Mouse (Mus musculus): Measurements from ENCODE around the gene Pde11a. TPM values are rescaled to one million over a fixed set of nuclear protein-coding genes. Genes with fewer than 3 reads are reported as not detected.

The Pde11a gene
- total RNA-seq, 2 experiments from 2014 or later: 3.7 to 4.6 TPM

DNA sequence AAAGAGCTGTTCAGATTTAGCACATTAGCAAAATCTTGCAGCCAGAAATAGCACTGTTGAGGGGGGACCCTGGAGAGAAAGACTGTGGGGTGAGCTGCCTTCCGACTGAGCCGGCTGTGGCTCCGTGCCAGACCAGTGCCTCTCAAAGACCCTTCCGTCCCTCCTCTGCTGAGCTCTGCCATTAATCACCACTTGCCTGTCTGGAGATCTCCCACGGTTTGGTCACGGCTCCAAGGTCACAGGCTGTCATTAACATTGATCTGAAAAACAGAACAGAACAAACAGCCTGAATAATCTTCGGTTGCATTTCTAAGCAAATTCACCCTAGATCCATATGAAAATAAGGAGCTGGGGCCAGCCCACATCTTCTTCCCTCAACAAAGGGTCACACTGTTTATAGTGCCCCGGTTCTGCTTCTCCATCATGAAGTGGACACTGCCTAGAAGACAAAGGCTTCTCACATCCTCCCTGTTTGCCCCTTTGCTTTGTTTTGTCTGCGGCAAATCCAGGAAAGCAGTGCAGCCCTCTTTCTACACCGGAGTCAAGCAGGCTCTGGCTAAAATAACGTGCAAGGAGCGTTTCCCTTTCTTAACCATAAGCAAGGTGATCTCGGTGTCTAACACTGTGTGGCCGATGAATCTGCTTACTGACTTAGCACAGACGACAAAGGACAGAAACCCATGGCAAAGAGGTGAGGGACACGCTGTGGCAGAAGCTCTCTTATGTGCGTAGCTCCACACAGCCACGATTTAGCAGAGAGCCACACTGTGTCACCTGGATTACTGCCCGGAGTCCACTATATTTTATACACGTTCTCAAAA, 309.3 kb downstream of the Pde11a start:
- intact Hi-C loops (cut with DNase I): loop anchor here (5.0 kb wide), 1 partner anchor 43 kb away; no protein-coding TSS in a partner anchor
- DNase-seq (ENCODE audit: low spot score in 2 of 2): peak; percentile 31 to 33

DNA sequence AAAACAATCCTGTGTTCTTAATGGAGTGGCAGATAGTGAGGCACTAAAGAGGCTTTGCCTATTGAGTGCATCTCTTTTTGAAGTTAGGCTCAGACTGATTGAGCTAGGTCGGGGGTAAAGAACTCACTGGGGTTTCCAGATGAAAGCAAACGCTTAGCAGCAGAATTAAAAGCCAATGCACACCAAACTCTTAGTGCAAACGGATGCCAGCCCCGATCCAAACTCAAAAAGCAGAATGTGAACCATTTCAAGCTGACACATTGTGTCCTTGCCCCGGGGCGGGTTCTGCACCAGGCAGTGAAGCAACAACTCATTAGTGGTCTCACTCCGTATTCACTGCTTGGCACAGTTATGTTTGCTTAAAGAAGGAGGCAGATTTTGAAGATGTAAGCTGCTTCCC, 321.7 kb downstream of the Pde11a start:
- DNase-seq (ENCODE audit: low spot score in 2 of 2): no peak
- intact Hi-C loops (cut with DNase I): no loop called here

- intact Hi-C loops (cut with DNase I): no loop called here
- no peak for DNase-seq (ENCODE audit: low spot score in 2 of 2)
These were observed 322.4 kb downstream of the Pde11a start for GRCm38 (mm10) chr2:76016136-76016535.

GRCm38 (mm10) chr2:76015460-76015859, 323.1 kb downstream of the Pde11a start:
- intact Hi-C loops (cut with DNase I): no loop called here
- no peak for DNase-seq (ENCODE audit: low spot score in 2 of 2)

- no peak for DNase-seq (ENCODE audit: low spot score in 2 of 2)
- intact Hi-C loops (cut with DNase I): no loop called here
These were observed 323.9 kb downstream of the Pde11a start for GRCm38 (mm10) chr2:76014659-76015058.

- intact Hi-C loops (cut with DNase I): no loop called here
- DNase-seq (ENCODE audit: low spot score in 2 of 2): no peak
These were observed 332.4 kb downstream of the Pde11a start for GRCm38 (mm10) chr2:76006194-76006593.

DNA sequence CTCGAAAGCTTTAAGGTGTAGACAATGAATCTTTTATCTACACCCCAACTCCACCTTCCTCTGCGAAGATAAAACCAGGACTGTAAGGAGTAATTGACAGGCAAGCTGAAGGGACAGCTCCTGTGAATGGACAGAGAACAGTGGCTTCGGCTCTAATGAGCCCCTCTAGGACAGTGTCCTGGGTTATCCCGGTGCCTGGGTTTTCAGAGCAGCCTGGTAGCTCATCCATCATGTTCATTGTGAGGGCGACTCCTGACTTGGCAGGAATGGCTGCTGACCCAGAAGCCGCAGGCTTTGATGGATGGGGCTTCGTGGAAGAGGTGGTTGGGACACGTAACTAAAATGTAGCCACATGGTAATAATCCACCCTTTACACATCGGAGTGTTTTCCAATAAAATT, 335.7 kb downstream of the Pde11a start:
- no peak for DNase-seq (ENCODE audit: low spot score in 2 of 2)
- intact Hi-C loops (cut with DNase I): no loop called here

GRCm38 (mm10) chr2:76001392-76001791, 337.2 kb downstream of the Pde11a start:
- intact Hi-C loops (cut with DNase I): no loop called here
- DNase-seq (ENCODE audit: low spot score in 2 of 2): peak in 1 of 2 experiments; percentile 50

- intact Hi-C loops (cut with DNase I): loop anchor here (5.0 kb wide), 1 partner anchor 58 kb away; no protein-coding TSS in a partner anchor
- no peak for DNase-seq (ENCODE audit: low spot score in 2 of 2)
These were observed 338.9 kb downstream of the Pde11a start for GRCm38 (mm10) chr2:75999636-76000035.

DNA sequence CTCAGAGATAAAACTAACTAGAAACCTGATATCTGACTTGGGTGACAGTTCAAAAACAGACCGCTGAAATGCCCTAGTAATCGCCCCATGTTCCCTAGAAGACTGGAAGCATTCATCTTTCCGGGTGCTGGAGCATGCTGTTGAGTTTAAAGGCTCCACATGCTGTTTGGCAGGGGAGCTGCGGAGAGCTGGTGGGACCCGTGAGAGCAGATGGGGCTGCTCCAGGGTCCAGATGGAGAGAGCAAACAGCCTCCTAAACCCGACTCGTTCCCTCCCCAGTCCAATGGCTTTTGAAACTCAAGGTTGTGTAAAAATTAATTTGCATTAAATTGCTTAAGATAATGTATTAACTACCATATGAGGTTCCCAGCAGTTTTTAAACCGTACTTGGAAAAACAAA, 339.9 kb downstream of the Pde11a start:
- intact Hi-C loops (cut with DNase I): loop anchor here (5.0 kb wide), 1 partner anchor 59 kb away; no protein-coding TSS in a partner anchor
- no peak for DNase-seq (ENCODE audit: low spot score in 2 of 2)

DNA sequence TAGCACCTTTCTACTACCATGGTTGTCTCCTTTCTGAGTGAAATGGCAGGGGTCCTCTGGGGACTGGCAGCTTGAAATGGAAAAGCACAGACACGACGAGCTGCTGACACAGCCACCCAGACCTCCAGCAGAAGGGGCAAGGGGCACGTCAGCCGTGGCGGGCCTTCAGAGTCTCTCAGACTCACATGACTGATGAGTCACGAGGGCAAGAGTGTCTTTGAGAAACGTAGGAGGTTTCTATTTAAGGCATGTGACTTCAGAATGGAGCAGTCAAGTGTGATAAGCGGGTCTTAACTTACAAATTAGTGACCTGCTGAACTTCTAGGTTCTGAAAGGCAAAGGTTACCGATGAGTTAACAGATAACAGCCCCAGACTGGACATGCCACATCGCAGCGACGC, 340.8 kb downstream of the Pde11a start:
- intact Hi-C loops (cut with DNase I): loop anchor here (5.0 kb wide), 1 partner anchor 60 kb away; no protein-coding TSS in a partner anchor
- no peak for DNase-seq (ENCODE audit: low spot score in 2 of 2)

DNA sequence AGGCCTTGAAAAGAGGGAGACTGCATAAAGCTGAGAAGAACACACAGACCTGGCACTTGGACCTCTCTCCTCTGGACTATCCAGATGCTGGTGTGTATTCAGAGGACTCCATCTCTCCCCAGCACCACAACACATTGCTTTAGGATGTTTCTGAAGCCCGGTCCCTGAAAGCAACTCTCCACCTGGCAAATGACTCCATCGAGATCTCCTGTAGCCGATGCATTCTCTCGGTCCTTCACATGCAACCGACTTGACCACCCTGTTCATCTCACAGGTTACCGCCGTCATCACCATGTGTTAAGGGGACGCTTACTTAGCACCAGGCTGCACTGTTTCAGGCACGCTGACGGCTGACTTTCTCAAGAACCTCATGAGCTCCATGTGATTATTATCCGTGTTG, 343.7 kb downstream of the Pde11a start:
- intact Hi-C loops (cut with DNase I): loop anchor here (5.0 kb wide), 1 partner anchor 62 kb away; no protein-coding TSS in a partner anchor
- DNase-seq (ENCODE audit: low spot score in 2 of 2): no peak

DNA sequence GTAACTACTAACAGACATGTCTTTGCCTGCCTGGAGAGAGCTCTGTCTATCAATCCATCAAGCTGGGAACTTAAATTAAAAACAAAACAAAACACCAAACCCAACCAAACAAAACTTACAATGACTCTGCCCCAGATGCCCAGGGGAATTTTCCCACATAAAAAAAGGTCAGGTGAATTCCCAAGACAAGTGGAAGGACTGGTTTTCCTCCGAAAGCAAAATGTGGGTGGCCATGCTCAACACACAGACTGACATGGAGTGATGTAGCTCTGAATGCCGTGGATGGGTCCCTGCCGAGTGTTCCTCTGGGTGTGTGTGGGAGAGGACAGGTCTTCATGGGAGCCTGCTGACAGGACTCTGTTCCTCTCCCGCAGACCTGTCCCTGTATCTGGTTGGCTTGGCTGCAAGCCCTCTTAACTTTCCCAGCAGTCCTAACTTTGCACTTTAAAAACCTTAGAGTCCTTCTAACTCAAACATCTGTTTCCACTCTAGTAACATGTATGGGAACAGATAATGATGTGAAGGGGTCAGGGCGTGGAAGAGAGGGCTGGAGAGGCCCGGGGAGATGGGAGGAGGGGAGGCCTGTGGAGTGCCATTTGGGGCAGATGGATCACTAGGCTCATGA, 346.9 kb downstream of the Pde11a start:
- intact Hi-C loops (cut with DNase I): no loop called here
- DNase-seq (ENCODE audit: low spot score in 2 of 2): no peak

DNA sequence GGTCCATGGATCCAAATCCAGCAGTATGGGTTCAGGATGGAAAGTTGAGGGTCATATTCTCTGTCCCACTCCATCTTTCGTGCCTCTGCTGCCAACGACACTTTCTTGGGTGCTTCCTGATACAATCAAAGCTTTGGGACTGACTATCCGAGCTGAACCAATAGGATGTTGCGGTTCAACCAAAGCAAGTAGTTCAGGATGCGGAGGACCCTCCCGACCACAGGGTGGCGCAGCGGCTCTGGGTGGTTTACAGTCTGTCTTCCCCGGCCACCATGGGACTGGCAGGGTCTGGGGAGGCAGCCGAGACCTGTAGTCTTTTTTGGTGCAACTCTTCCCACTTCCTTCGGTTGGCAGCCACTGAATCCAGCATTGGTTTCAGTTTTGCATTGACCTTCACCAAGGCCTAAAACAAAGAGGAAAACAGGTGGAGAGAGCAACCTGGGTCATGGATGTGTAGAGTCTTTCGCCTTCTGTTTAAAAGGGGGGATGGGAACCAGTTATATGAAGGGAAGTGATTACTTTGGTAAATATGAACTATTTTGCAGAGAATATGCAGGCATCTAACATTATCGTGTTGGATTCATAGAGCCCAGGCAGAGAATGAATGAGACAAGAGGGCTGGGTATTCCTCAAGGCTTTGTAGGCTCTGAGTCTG, 347.6 kb downstream of the Pde11a start:
- peak; percentile 27 to 31 for DNase-seq (ENCODE audit: low spot score in 2 of 2)
- intact Hi-C loops (cut with DNase I): no loop called here

GRCm38 (mm10) chr2:75989694-75990093, 348.9 kb downstream of the Pde11a start:
- intact Hi-C loops (cut with DNase I): no loop called here
- DNase-seq (ENCODE audit: low spot score in 2 of 2): no peak

- intact Hi-C loops (cut with DNase I): no loop called here
- DNase-seq (ENCODE audit: low spot score in 2 of 2): no peak
These were observed 349.7 kb downstream of the Pde11a start for GRCm38 (mm10) chr2:75988779-75989363.

DNA sequence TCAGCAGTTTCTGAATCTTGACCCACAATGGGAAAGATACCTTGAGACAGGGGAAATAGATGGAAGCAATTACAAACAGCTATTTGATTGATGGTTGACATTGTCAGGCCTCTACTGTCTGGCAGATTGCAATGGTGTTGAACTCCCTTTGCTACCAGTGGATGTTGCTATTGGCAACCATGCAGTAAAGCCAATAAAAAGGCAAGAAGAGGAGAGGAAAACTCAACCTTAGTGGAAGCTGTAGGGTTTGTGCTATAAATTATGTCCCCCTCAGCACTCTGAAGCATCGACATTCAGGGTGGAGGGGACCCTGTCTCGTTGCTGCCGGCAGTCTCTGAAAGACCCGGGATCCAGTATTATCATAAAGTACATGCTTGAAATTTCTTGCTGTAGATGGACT, 350.2 kb downstream of the Pde11a start:
- intact Hi-C loops (cut with DNase I): no loop called here
- DNase-seq (ENCODE audit: low spot score in 2 of 2): no peak

- intact Hi-C loops (cut with DNase I): no loop called here
- no peak for DNase-seq (ENCODE audit: low spot score in 2 of 2)
These were observed 350.8 kb downstream of the Pde11a start for GRCm38 (mm10) chr2:75987739-75988138.

- intact Hi-C loops (cut with DNase I): loop anchor here (2.0 kb wide), 1 partner anchor 84 kb away; no protein-coding TSS in a partner anchor
- DNase-seq (ENCODE audit: low spot score in 2 of 2): peak; percentile 58 to 65
These were observed 353.4 kb downstream of the Pde11a start for GRCm38 (mm10) chr2:75985124-75985523.

- intact Hi-C loops (cut with DNase I): loop anchor here (2.0 kb wide), 1 partner anchor 85 kb away; no protein-coding TSS in a partner anchor
- no peak for DNase-seq (ENCODE audit: low spot score in 2 of 2)
These were observed 354.7 kb downstream of the Pde11a start for GRCm38 (mm10) chr2:75983847-75984246.
